Mouse (Mus musculus) intestine, embryonic 16.5 days (tissue): ENCODE data around the gene Casp3. TPM values are rescaled to one million over a fixed set of nuclear protein-coding genes. Genes with fewer than 3 reads are reported as not detected.

Experiments used
- ATAC-seq: fragments of 200-750 bp; cut with Nextera tagmentation; 2 replicates; pipeline ENCODE4 v1.8.0; 2017; ENCODE audit warnings: moderate TSS enrichment, moderate library complexity
- H3K27ac ChIP-seq: fragments of 300-500 bp; sonication (generic); 2 replicates; pipeline ENCODE4 v1.5.1; 2014; ENCODE audit warnings: mild to moderate bottlenecking, low read length
- H3K27me3 ChIP-seq: fragments of 300-500 bp; sonication (generic); replicated peaks from 2 replicates; pipeline ENCODE4 v1.6.1; 2014; ENCODE audit warnings: low read length, control low read depth, mixed read lengths; ENCODE audit not compliant: control insufficient read depth, insufficient read depth
- H3K36me3 ChIP-seq: fragments of 300-500 bp; sonication (generic); 2 replicates; pipeline ENCODE4 v1.6.1; 2014; ENCODE audit warnings: low read length, control low read depth; ENCODE audit not compliant: control insufficient read depth, insufficient read depth
- H3K4me1 ChIP-seq: fragments of 300-500 bp; sonication (generic); 2 replicates; pipeline ENCODE4 v1.6.1; 2014; ENCODE audit warnings: low read length, control low read depth, mixed read lengths; ENCODE audit not compliant: control insufficient read depth, insufficient read depth
- H3K4me2 ChIP-seq: fragments of 300-500 bp; sonication (generic); 2 replicates; pipeline ENCODE4 v1.6.1; 2014; ENCODE audit warnings: low read depth, low read length, control low read depth
- H3K4me3 ChIP-seq: fragments of 300-500 bp; sonication (generic); 2 replicates; pipeline ENCODE4 v1.5.1; 2014; ENCODE audit warnings: mild to moderate bottlenecking, low read length
- H3K9ac ChIP-seq: fragments of 300-500 bp; sonication (generic); 2 replicates; pipeline ENCODE4 v1.6.1; 2014; ENCODE audit warnings: low read depth, low read length
- H3K9me3 ChIP-seq: fragments of 300-500 bp; sonication (generic); 2 replicates; pipeline ENCODE4 v1.6.1; 2016; ENCODE audit warnings: low read length, control low read depth; ENCODE audit not compliant: control insufficient read depth
- WGBS: fragments of 180-500 bp; shearing (Covaris S2); extraction: QIAGEN DNeasy Blood & Tissue Kit; methylation state at CpG from one replicate; pipeline ENCODE4 v1.1.7; 2014; 5-methylcytosine and 5-hydroxymethylcytosine counted together
- polyA plus RNA-seq: library from polyadenylated mRNA; unstranded; fragments of >200 nt; fragmentation: Nextera tagmentation; extraction: Ambion mirVana; gene quantifications from 2 replicates; pipeline ENCODE4 v1.2.1, GENCODE M21; 2015

Casp3 gene
- polyA plus RNA-seq, 1 experiment from 2014 or later = 59.6 TPM

DNA sequence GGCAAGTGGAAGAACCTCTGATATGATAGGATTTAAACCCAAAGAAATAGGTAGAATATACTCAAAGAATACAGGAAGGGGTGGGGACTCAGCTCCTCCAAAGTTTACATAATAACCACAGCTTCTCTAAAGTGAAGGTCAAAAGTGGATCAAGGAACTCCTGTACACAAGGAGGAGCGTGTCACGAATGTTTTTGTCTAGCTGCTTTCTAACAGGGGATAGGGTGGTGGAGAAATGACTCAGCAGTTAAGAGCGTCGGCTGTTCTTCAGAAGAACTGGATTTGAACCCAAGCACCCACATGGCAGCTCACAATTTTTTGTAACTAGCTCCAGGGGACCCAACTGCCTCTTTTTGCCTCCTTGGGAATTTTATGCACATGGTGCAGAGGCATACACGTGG, 22.8 kb downstream of the Casp3 start:
- ATAC-seq = no peak
- no peak overlapping the region for H3K4me3 ChIP-seq

DNA sequence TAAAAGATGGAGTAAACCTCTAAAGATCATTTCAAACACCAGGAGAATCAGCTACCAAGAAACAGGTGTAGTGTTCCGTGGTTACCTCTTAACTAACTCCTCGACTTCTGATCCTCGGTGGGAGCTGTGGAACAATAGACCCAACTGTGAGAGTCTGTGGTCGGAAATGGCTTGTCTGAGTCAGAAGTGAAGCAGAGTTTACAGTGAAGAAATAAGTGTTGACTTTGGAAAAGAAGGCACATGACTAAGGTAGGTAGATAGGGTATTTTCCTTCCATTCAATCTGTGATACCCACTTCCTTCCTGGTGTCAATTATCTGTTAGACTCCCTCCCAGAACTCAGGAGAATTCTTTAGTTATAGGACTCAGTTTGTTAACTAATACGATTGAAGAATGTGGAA, 24.2 kb downstream of the Casp3 start:
- peaks cover 5% of the 10 kb centered on the region for H3K36me3 ChIP-seq
- no peak overlapping the region for H3K9ac ChIP-seq
- H3K27ac ChIP-seq = no peak overlapping the region
- no peak overlapping the region for H3K4me2 ChIP-seq
- no peaks in the 10 kb centered on the region for H3K27me3 ChIP-seq
- H3K4me1 ChIP-seq = peaks cover 4% of the 10 kb centered on the region
- no peak overlapping the region for H3K4me3 ChIP-seq
- 81% methylated on average over 5 of the region's 5 CpGs for WGBS
- no peak for ATAC-seq
- H3K9me3 ChIP-seq = no peaks in the 10 kb centered on the region

More for the DNA sequence above, 22.8 kb downstream of the Casp3 start:
- peaks cover 17% of the 10 kb centered on the region for H3K36me3 ChIP-seq
- no peak overlapping the region for H3K4me2 ChIP-seq
- no peak overlapping the region for H3K27ac ChIP-seq
- no peak overlapping the region for H3K9ac ChIP-seq
- peaks cover 4% of the 10 kb centered on the region for H3K4me1 ChIP-seq
- no peaks in the 10 kb centered on the region for H3K9me3 ChIP-seq
- 73% methylated on average over 5 of the region's 5 CpGs for whole genome bisulfite sequencing
- H3K27me3 ChIP-seq = no peaks in the 10 kb centered on the region

DNA sequence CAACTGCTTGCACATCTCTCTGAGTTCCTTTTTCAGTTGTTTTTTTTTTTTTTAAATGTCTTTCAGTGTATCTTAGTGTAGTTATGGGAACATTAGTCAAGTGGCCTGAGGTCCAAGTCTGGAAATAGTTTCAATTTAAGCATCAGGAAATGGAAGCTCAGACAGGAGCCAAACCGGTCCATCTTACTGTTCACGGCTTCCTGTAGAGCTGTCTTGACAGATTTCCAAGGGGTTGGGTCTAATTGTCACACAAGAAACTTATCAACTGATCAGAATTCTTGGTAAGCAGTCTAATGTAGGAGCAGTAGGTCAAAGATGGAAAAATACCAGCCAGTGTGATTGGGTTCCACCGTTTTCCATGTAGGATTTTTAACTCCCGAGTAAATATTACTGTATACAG, 31.3 kb downstream of the Casp3 start:
- 80% methylated on average over 4 of the region's 4 CpGs for WGBS
- no peak for ATAC-seq
- H3K4me2 ChIP-seq = no peak overlapping the region

DNA sequence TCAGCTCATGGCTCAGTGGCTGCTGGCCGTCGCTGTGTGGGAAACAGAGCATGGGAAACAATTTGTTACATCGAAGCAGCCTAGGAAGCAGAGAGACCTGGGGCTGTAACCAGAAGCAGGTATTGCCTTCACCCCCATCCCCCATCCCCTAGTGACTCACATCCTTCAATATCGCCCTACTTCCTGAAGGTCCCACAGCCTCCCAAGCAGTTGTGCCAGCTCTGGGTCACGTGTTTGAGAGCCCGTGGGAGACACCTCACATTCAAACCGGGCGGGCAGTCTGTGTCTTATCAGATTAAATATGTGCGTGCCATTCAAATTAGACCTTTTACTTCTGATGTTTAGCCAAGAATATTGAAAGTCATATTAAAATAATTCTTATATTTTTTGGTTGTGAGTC, 34.8 kb downstream of the Casp3 start:
- Histone ChIP-seq H3K9ac (no peak overlapping the region), H3K9me3 (no peaks in the 10 kb centered on the region), H3K4me1 (no peaks in the 10 kb centered on the region), H3K36me3 (no peaks in the 10 kb centered on the region), H3K4me3 (no peak overlapping the region), H3K27me3 (no peaks in the 10 kb centered on the region), H3K4me2 (no peak overlapping the region), H3K27ac (no peak overlapping the region)
- WGBS = 72% methylated on average over 9 of the region's 9 CpGs
- ATAC-seq = no peak

More for the DNA sequence above, 31.3 kb downstream of the Casp3 start:
- H3K9me3 ChIP-seq = no peaks in the 10 kb centered on the region
- H3K36me3 ChIP-seq = no peaks in the 10 kb centered on the region
- H3K4me1 ChIP-seq = no peaks in the 10 kb centered on the region
- no peak overlapping the region for H3K4me3 ChIP-seq
- no peak overlapping the region for H3K9ac ChIP-seq
- H3K27ac ChIP-seq = no peak overlapping the region
- H3K27me3 ChIP-seq = no peaks in the 10 kb centered on the region

DNA sequence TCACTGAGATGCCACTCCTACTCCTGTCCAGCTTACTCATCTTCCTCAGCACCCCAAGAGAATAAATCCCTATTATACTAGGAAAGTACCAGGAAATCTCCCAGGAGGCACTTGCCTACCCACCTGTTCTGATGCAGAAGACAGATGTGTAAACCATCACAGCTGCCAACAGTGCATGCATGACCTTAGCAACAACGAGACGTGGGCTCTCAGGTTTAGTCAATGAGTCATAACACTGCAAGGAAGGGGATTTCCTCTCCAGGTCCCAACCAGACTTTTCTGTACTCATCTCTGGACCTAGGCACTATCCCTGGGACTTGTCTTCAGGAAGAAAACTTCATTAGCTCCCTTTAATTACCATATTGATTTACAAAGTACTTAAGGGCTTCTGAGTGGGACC, 38.8 kb downstream of the Casp3 start:
- Histone ChIP-seq H3K27ac (no peak overlapping the region), H3K36me3 (no peaks in the 10 kb centered on the region), H3K4me3 (no peak overlapping the region), H3K27me3 (no peaks in the 10 kb centered on the region), H3K9me3 (no peaks in the 10 kb centered on the region), H3K4me2 (no peak overlapping the region), H3K4me1 (no peaks in the 10 kb centered on the region), H3K9ac (no peak overlapping the region)
- 65% methylated on average over 2 of the region's 2 CpGs for WGBS
- no peak for ATAC-seq

DNA sequence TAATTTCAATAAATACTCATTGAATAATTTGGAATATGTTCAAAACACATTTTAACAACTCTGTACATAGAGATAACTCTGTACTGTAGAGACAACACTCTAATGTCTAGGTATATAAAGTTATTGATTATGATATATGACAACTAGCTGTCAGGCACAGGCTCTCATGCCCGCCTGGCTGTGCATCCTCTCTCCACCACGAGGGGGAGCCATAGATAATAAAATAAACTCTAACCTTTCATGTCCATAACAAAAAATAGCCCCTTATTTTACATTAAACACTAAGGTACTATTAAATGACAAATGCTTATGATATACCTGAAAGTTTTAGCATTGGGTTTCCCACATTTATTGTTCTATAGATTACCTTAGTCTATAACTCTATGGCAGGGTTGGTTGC, 54.4 kb downstream of the Casp3 start:
- Histone ChIP-seq H3K36me3 (no peaks in the 10 kb centered on the region), H3K27me3 (no peaks in the 10 kb centered on the region), H3K27ac (no peak overlapping the region), H3K4me2 (no peak overlapping the region), H3K4me3 (no peak overlapping the region), H3K4me1 (no peaks in the 10 kb centered on the region), H3K9me3 (no peaks in the 10 kb centered on the region), H3K9ac (no peak overlapping the region)
- 0% methylated on average over 2 of the region's 2 CpGs for whole genome bisulfite sequencing
- no peak; the same call in 1 of the 2 replicates for ATAC-seq

- no peak for ATAC-seq
- Histone ChIP-seq H3K27me3 (no peaks in the 10 kb centered on the region), H3K27ac (no peak overlapping the region), H3K9ac (no peak overlapping the region), H3K4me1 (no peaks in the 10 kb centered on the region), H3K4me2 (no peak overlapping the region), H3K9me3 (no peaks in the 10 kb centered on the region), H3K4me3 (no peak overlapping the region), H3K36me3 (no peaks in the 10 kb centered on the region)
- WGBS = 69% methylated on average over 5 of the region's 5 CpGs
Measured at GRCm38 (mm10) chr8:46680671-46681365, 63.7 kb downstream of the Casp3 start.

GRCm38 (mm10) chr8:46686664-46687336, 69.7 kb downstream of the Casp3 start:
- WGBS = under 1% methylated on average over 19 of the region's 19 CpGs
- Histone ChIP-seq H3K4me1 (no peaks in the 10 kb centered on the region), H3K9ac (peak overlapping the region; percentile 79), H3K27ac (peak overlapping the region; percentile 89), H3K9me3 (no peaks in the 10 kb centered on the region), H3K36me3 (no peaks in the 10 kb centered on the region), H3K27me3 (no peaks in the 10 kb centered on the region), H3K4me3 (peak overlapping the region; percentile 63), H3K4me2 (peak overlapping the region; percentile 53)
- ATAC-seq = peak; percentile 100
